Mouse (Mus musculus) spleen, postnatal 36 days (tissue): ENCODE results near the gene Fam189a1.

ENCODE experiments used
- DNase-seq, 2 experiments: peaks; one replicate each; pipeline ENCODE4 v3.0.0; 2022; ENCODE audit warnings: low spot score in 2 of 2, mixed read lengths in 1 of 2

Fam189a1 gene

GRCm38 (mm10) chr7:65104207-65105096, 51.9 kb downstream of the Fam189a1 start:
- no peak for DNase-seq

- DNase-seq: no peak
Measured at GRCm38 (mm10) chr7:65101661-65102060, 54.7 kb downstream of the Fam189a1 start.

- DNase-seq: no peak
Measured at GRCm38 (mm10) chr7:65097708-65098107, 58.7 kb downstream of the Fam189a1 start.

GRCm38 (mm10) chr7:65095631-65096107, 60.7 kb downstream of the Fam189a1 start:
- no peak for DNase-seq

- no peak for DNase-seq
Measured at GRCm38 (mm10) chr7:65093314-65093713, 63.1 kb downstream of the Fam189a1 start.

- no peak for DNase-seq
Measured at GRCm38 (mm10) chr7:65091486-65091885, 64.9 kb downstream of the Fam189a1 start.

GRCm38 (mm10) chr7:65085972-65086371, 70.4 kb downstream of the Fam189a1 start:
- DNase-seq: no peak

GRCm38 (mm10) chr7:65082778-65083091, 73.6 kb downstream of the Fam189a1 start:
- no peak for DNase-seq

GRCm38 (mm10) chr7:65081979-65082777, 74.2 kb downstream of the Fam189a1 start:
- no peak for DNase-seq

- no peak for DNase-seq
Measured at GRCm38 (mm10) chr7:65076134-65076533, 80.2 kb downstream of the Fam189a1 start.

GRCm38 (mm10) chr7:65074194-65074593, 82.2 kb downstream of the Fam189a1 start:
- DNase-seq: no peak

- peak in 1 of 2 experiments; percentile 2 for DNase-seq
Measured at GRCm38 (mm10) chr7:65073555-65073954, 82.8 kb downstream of the Fam189a1 start.

GRCm38 (mm10) chr7:65066211-65066610, 90.2 kb downstream of the Fam189a1 start:
- no peak for DNase-seq

- DNase-seq: no peak
Measured at GRCm38 (mm10) chr7:65065457-65065856, 90.9 kb downstream of the Fam189a1 start.

GRCm38 (mm10) chr7:65064638-65065037, 91.7 kb downstream of the Fam189a1 start:
- no peak for DNase-seq

GRCm38 (mm10) chr7:65064096-65064495, 92.3 kb downstream of the Fam189a1 start:
- no peak for DNase-seq

GRCm38 (mm10) chr7:65060163-65060799, 96.1 kb downstream of the Fam189a1 start:
- no peak for DNase-seq

- no peak for DNase-seq
Measured at GRCm38 (mm10) chr7:65056864-65057263, 99.5 kb downstream of the Fam189a1 start.

GRCm38 (mm10) chr7:65051986-65052385, 104.4 kb downstream of the Fam189a1 start:
- DNase-seq: no peak

- no peak for DNase-seq
Measured at GRCm38 (mm10) chr7:65049236-65049954, 107.0 kb downstream of the Fam189a1 start.

- no peak for DNase-seq
Measured at GRCm38 (mm10) chr7:65047700-65048099, 108.7 kb downstream of the Fam189a1 start.
